Mouse (Mus musculus) lung, embryonic 14.5 days (tissue): ENCODE data around the gene Chrm3. TPM values are rescaled to one million over a fixed set of nuclear protein-coding genes. Genes with fewer than 3 reads are reported as not detected.

Source experiments
- ATAC-seq: fragments of 200-750 bp; cut with Nextera tagmentation; 2 replicates; pipeline ENCODE4 v1.8.0; 2017; ENCODE audit warnings: mild to moderate bottlenecking, moderate TSS enrichment, moderate library complexity; ENCODE audit not compliant: insufficient read depth
- DNase-seq: peaks from one replicate; pipeline ENCODE4 v3.0.0-alpha.2; 2015
- H3K27ac ChIP-seq: fragments of 300-500 bp; sonication (generic); 2 replicates; pipeline ENCODE4 v1.5.1; 2014; ENCODE audit warnings: low read depth, mild to moderate bottlenecking, moderate library complexity
- H3K27me3 ChIP-seq: fragments of 300-500 bp; sonication (generic); 2 replicates; pipeline ENCODE4 v1.6.1; 2014; ENCODE audit warnings: low read length, control low read depth; ENCODE audit not compliant: insufficient read depth
- H3K36me3 ChIP-seq: fragments of 300-500 bp; sonication (generic); 2 replicates; pipeline ENCODE4 v1.6.1; 2014; ENCODE audit warnings: control low read depth; ENCODE audit not compliant: insufficient read depth
- H3K4me1 ChIP-seq: fragments of 300-500 bp; sonication (generic); 2 replicates; pipeline ENCODE4 v1.6.1; 2014; ENCODE audit warnings: antibody characterized with exemption, control low read depth; ENCODE audit not compliant: insufficient read depth
- H3K4me2 ChIP-seq: fragments of 300-500 bp; sonication (generic); 2 replicates; pipeline ENCODE4 v1.6.1; 2014; ENCODE audit warnings: mild to moderate bottlenecking
- H3K4me3 ChIP-seq: fragments of 300-500 bp; sonication (generic); 2 replicates; pipeline ENCODE4 v1.5.1; 2014; ENCODE audit warnings: low read depth, low read length
- H3K9ac ChIP-seq: fragments of 300-500 bp; sonication (generic); 2 replicates; pipeline ENCODE4 v1.6.1; 2014
- H3K9me3 ChIP-seq: fragments of 300-500 bp; sonication (generic); 2 replicates; pipeline ENCODE4 v1.6.1; 2016; ENCODE audit warnings: low read depth, low read length, control low read depth
- CTCF ChIP-seq: IDR thresholded peaks from 2 replicates; pipeline ENCODE4 v1.5.1; 2016; ENCODE audit warnings: antibody characterized with exemption, low read depth
- WGBS: fragments of 180-500 bp; shearing (Covaris S2); extraction: QIAGEN DNeasy Blood & Tissue Kit; methylation state at CpG from one replicate; pipeline ENCODE4 v1.1.7; 2014; 5-methylcytosine and 5-hydroxymethylcytosine counted together
- polyA plus RNA-seq: library from polyadenylated mRNA; unstranded; fragments of >200 nt; fragmentation: Nextera tagmentation; extraction: Ambion mirVana; gene quantifications from 2 replicates; pipeline ENCODE4 v1.2.1, GENCODE M21; 2014

Chrm3 gene
- polyA plus RNA-seq, 1 experiment from 2014 or later = 0.42 TPM

- H3K4me2 ChIP-seq = no peak overlapping the region
- H3K4me1 ChIP-seq = no peaks in the 10 kb centered on the region
- no peaks in the 10 kb centered on the region for H3K9me3 ChIP-seq
- H3K27me3 ChIP-seq = no peaks in the 10 kb centered on the region
- no peak overlapping the region for H3K4me3 ChIP-seq
- 68% methylated on average over 3 of the region's 3 CpGs for WGBS
- no peak overlapping the region for H3K27ac ChIP-seq
- DNase-seq (no peak), ATAC-seq (no peak)
- no peaks in the 10 kb centered on the region for H3K36me3 ChIP-seq
- no peak for TF ChIP-seq CTCF
- no peak overlapping the region for H3K9ac ChIP-seq
Observed at GRCm38 (mm10) chr13:10025134-10025533, 335.5 kb downstream of the Chrm3 start.

- 76% methylated on average over 2 of the region's 2 CpGs for WGBS
Observed at GRCm38 (mm10) chr13:10023112-10023511, 337.5 kb downstream of the Chrm3 start.

GRCm38 (mm10) chr13:10019252-10019651 is 341.4 kb downstream of the Chrm3 start:
- Histone ChIP-seq H3K27ac (no peak overlapping the region), H3K27me3 (no peaks in the 10 kb centered on the region), H3K9ac (no peak overlapping the region), H3K9me3 (no peaks in the 10 kb centered on the region), H3K36me3 (no peaks in the 10 kb centered on the region), H3K4me3 (no peak overlapping the region), H3K4me1 (no peaks in the 10 kb centered on the region), H3K4me2 (no peak overlapping the region)
- no peak for TF ChIP-seq CTCF
- DNase-seq (peak; percentile 25), ATAC-seq (no peak)
- WGBS = 26% methylated on average over 1 of the region's 1 CpGs

More at GRCm38 (mm10) chr13:10023112-10023511, 337.5 kb downstream of the Chrm3 start:
- H3K9me3 ChIP-seq = no peaks in the 10 kb centered on the region
- no peak for DNase-seq
- no peak overlapping the region for H3K4me3 ChIP-seq
- no peaks in the 10 kb centered on the region for H3K27me3 ChIP-seq
- no peaks in the 10 kb centered on the region for H3K4me1 ChIP-seq
- no peak for TF ChIP-seq CTCF
- H3K9ac ChIP-seq = no peak overlapping the region
- no peaks in the 10 kb centered on the region for H3K36me3 ChIP-seq
- no peak overlapping the region for H3K4me2 ChIP-seq
- H3K27ac ChIP-seq = no peak overlapping the region
- no peak for ATAC-seq

- ATAC-seq = no peak
- Histone ChIP-seq H3K36me3 (no peaks in the 10 kb centered on the region), H3K27ac (no peak overlapping the region), H3K9ac (no peak overlapping the region), H3K4me3 (no peak overlapping the region), H3K9me3 (no peaks in the 10 kb centered on the region), H3K4me1 (no peaks in the 10 kb centered on the region), H3K27me3 (no peaks in the 10 kb centered on the region), H3K4me2 (no peak overlapping the region)
- no peak for TF ChIP-seq CTCF
- peak; percentile 4 for DNase-seq
- WGBS = 55% methylated on average over 4 of the region's 4 CpGs
Observed at GRCm38 (mm10) chr13:10002916-10003315, 357.7 kb downstream of the Chrm3 start.

- H3K4me2 ChIP-seq = no peak overlapping the region
- no peak overlapping the region for H3K27ac ChIP-seq
- no peak for ATAC-seq
- no peaks in the 10 kb centered on the region for H3K9me3 ChIP-seq
- no peak for TF ChIP-seq CTCF
- H3K9ac ChIP-seq = no peak overlapping the region
- no peak overlapping the region for H3K4me3 ChIP-seq
- WGBS = 79% methylated on average over 2 of the region's 2 CpGs
- no peaks in the 10 kb centered on the region for H3K4me1 ChIP-seq
- no peaks in the 10 kb centered on the region for H3K36me3 ChIP-seq
- no peak for DNase-seq
- H3K27me3 ChIP-seq = no peaks in the 10 kb centered on the region
Observed at GRCm38 (mm10) chr13:9997664-9998328, 362.9 kb downstream of the Chrm3 start.

- H3K27ac ChIP-seq = no peak overlapping the region
- H3K9ac ChIP-seq = no peak overlapping the region
- 74% methylated on average over 1 of the region's 1 CpGs for WGBS
- H3K27me3 ChIP-seq = no peaks in the 10 kb centered on the region
- no peaks in the 10 kb centered on the region for H3K4me1 ChIP-seq
- no peak for TF ChIP-seq CTCF
- no peak overlapping the region for H3K4me2 ChIP-seq
- no peak overlapping the region for H3K4me3 ChIP-seq
- no peak for DNase-seq
- no peaks in the 10 kb centered on the region for H3K9me3 ChIP-seq
- ATAC-seq = no peak
- H3K36me3 ChIP-seq = no peaks in the 10 kb centered on the region
Observed at GRCm38 (mm10) chr13:9995852-9996251, 364.8 kb downstream of the Chrm3 start.

- H3K27ac ChIP-seq = no peak overlapping the region
- H3K9me3 ChIP-seq = no peaks in the 10 kb centered on the region
- no peaks in the 10 kb centered on the region for H3K4me1 ChIP-seq
- no peak for DNase-seq
- no peaks in the 10 kb centered on the region for H3K27me3 ChIP-seq
- no peak overlapping the region for H3K9ac ChIP-seq
- H3K4me2 ChIP-seq = no peak overlapping the region
- no peaks in the 10 kb centered on the region for H3K36me3 ChIP-seq
- no peak for ATAC-seq
- H3K4me3 ChIP-seq = no peak overlapping the region
- 83% methylated on average over 3 of the region's 3 CpGs for WGBS
- no peak for TF ChIP-seq CTCF
Observed at GRCm38 (mm10) chr13:9993571-9993970, 367.1 kb downstream of the Chrm3 start.
